Mouse (Mus musculus) thymus, adult 2 months (tissue): ENCODE measurements at regions not wholly inside any gene's neighbourhood (a gene's known extent, or its start where the extent isn't known, plus 50 kb on each side); places are given as distances from the start of the nearest gene placed in this dataset.

Experiments
- DNase-seq: peaks from one replicate; pipeline ENCODE4 v3.0.0; 2021
- H3K27ac ChIP-seq: fragments of 200-500 bp; 2 replicates; pipeline ENCODE4 v1.5.1; 2012; ENCODE audit warnings: low read length, control low read depth; ENCODE audit not compliant: control insufficient read depth, insufficient read depth
- H3K27me3 ChIP-seq: fragments of 200-500 bp; 2 replicates; pipeline ENCODE4 v1.6.1; 2012; ENCODE audit warnings: mild to moderate bottlenecking, low read length, moderate library complexity, mixed read lengths; ENCODE audit not compliant: control insufficient read depth, insufficient read depth
- H3K36me3 ChIP-seq: fragments of 200-500 bp; 2 replicates; pipeline ENCODE4 v1.6.1; 2012; ENCODE audit warnings: mild to moderate bottlenecking, low read length, moderate library complexity; ENCODE audit not compliant: control insufficient read depth, insufficient read depth
- H3K4me1 ChIP-seq: fragments of 200-500 bp; replicated peaks from 2 replicates; pipeline ENCODE4 v1.6.1; 2012; ENCODE audit warnings: low read length; ENCODE audit not compliant: control insufficient read depth, insufficient read depth
- H3K4me3 ChIP-seq: fragments of 200-500 bp; 2 replicates; pipeline ENCODE4 v1.5.1; 2012; ENCODE audit warnings: mild to moderate bottlenecking, low read length, control low read depth, moderate library complexity; ENCODE audit not compliant: control insufficient read depth, insufficient read depth
- CTCF ChIP-seq: fragments of 200-500 bp; IDR thresholded peaks from 2 replicates; pipeline ENCODE4 v1.5.1; 2012; ENCODE audit warnings: mild to moderate bottlenecking, control low read depth, low read length, moderate library complexity, borderline replicate concordance; ENCODE audit not compliant: control insufficient read depth, poor library complexity, insufficient read depth; ENCODE audit errors: extremely low read depth
- POLR2A ChIP-seq: fragments of 200-500 bp; IDR thresholded peaks from 2 replicates; pipeline ENCODE4 v1.6.1; 2012; ENCODE audit warnings: mild to moderate bottlenecking, low read length, control low read depth, moderate library complexity; ENCODE audit not compliant: control insufficient read depth, poor library complexity, insufficient read depth; ENCODE audit errors: extremely low read depth
- WGBS: fragments of 180-500 bp; shearing (Covaris S2); methylation state at CpG from one replicate; pipeline ENCODE4 v1.1.7; 2018; 5-methylcytosine and 5-hydroxymethylcytosine counted together

DNA sequence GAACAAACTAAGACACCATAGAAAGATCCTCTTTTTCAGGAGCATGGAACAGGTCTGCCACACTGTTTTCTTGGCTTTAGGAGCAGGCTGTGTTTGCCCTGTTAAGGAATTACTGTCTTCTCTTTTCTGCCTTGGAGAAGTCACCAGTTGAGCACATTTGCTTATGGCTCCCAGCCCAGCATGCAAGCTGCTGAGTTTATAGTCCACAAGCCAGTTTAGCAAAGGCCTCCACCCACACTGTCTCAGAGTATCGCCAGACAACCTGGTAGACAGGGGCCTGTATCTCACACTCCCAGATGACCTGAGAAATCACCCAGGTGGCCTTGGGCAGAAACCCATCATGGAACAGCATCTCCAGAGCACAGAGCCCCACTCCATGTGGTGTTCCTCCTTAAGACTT is 322.1 kb downstream of the Prdm2 start:
- no peaks in the 10 kb centered on the region for H3K4me1 ChIP-seq
- H3K27ac ChIP-seq: no peak overlapping the region
- H3K4me3 ChIP-seq: no peak overlapping the region
- H3K27me3 ChIP-seq: no peaks in the 10 kb centered on the region
- no peak for TF ChIP-seq CTCF
- no peak for TF ChIP-seq POLR2A
- H3K36me3 ChIP-seq: no peaks in the 10 kb centered on the region
- 93% methylated on average over 1 of the region's 1 CpGs for WGBS
- no peak for DNase-seq

DNA sequence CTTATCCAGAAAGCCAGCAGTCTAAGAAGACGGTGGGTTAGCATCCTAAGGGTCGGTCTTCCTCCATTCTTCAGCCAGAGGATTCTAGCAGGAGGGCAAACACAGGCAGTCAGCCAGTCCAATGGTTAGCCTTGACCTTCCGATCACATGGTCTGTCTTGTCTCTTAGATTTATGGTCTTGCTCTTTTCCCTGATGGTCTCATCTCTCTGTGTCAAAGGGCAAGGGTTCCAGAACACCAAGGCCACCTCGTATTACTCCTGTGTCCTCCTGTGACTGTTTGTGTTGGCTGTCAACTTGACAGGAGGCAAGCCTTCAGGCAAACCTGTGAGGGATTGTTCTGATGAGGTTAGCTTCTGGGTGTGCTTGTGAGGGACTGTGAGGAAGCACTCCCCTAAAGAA is 323.9 kb downstream of the Prdm2 start:
- no peaks in the 10 kb centered on the region for H3K27me3 ChIP-seq
- no peak overlapping the region for H3K27ac ChIP-seq
- DNase-seq: no peak
- 88% methylated on average over 4 of the region's 4 CpGs for WGBS
- H3K36me3 ChIP-seq: no peaks in the 10 kb centered on the region
- TF ChIP-seq POLR2A: no peak
- TF ChIP-seq CTCF: no peak
- H3K4me1 ChIP-seq: no peaks in the 10 kb centered on the region
- H3K4me3 ChIP-seq: no peak overlapping the region

DNA sequence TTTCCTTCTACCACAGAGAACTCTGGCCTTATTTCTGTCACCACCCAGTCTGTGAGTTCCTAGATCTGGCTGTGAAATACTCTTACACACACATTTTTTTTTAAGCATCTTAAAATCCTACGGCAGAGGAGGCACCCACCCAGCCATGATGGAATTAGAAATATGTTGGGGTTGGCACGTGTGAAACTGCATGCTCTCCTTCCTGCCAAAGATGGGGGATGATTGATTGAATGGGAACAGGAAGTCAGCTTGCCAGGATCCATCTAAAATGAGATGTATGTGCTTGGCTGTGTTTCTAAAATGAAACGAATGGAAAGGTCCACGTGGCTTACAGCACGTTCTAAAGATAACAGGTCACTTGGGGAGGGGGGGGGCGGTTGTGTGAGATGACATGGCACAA is 324.9 kb downstream of the Prdm2 start:
- Histone ChIP-seq H3K4me1 (no peaks in the 10 kb centered on the region), H3K36me3 (no peaks in the 10 kb centered on the region), H3K27ac (no peak overlapping the region), H3K4me3 (no peak overlapping the region), H3K27me3 (no peaks in the 10 kb centered on the region)
- WGBS: 21% methylated on average over 6 of the region's 6 CpGs
- no peak for DNase-seq
- TF ChIP-seq CTCF (no peak), POLR2A (no peak)

DNA sequence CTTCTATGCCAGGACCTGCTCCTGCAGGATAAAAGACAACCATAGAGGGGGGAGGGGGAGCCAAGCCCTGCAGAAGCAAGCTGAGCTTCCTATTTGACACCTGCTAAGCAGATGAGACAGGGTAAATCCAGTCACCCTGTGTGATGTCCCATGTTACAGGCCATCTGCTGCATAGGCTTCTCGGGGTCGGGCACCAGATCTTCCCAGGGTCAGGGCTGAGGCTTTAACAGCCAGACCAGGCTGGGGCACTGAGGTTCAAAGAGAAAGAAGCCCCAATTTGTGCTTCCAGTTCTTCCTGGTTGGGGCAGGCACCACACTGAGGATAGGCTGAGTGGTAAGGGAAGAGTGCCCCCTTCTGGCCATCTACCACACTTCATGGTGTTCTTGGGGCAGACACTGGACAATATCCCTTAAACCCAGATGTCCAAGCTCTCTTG is 332.5 kb downstream of the Prdm2 start:
- Histone ChIP-seq H3K4me3 (no peak overlapping the region), H3K36me3 (no peaks in the 10 kb centered on the region), H3K4me1 (no peaks in the 10 kb centered on the region), H3K27ac (no peak overlapping the region), H3K27me3 (no peaks in the 10 kb centered on the region)
- no peak for TF ChIP-seq CTCF
- no peak for TF ChIP-seq POLR2A
- WGBS: 12% methylated on average over 2 of the region's 2 CpGs
- peak; percentile 1 for DNase-seq

DNA sequence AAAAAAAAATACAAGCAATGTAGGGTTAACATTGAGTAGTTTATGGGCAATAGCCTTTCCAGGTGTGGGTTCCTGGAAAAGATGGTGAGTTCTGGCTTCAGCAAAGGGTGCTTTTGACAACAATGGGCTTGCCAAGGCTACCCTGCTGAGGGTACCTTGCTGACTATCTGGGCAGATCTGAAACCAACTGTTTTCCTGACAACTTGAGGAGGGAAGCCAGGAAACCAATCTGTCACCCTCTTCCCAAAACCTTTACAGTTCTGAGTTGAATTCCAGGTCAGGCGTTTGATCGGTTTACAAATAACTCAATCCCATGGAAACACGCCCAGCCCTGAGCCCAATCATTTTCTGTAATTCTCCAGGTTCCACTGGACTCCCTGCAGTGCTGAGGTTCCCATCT is 336.6 kb downstream of the Prdm2 start:
- no peak for DNase-seq
- H3K4me1 ChIP-seq: no peaks in the 10 kb centered on the region
- no peaks in the 10 kb centered on the region for H3K36me3 ChIP-seq
- no peak for TF ChIP-seq CTCF
- no peak for TF ChIP-seq POLR2A
- no peak overlapping the region for H3K4me3 ChIP-seq
- 96% methylated on average over 3 of the region's 3 CpGs for WGBS
- no peaks in the 10 kb centered on the region for H3K27me3 ChIP-seq
- no peak overlapping the region for H3K27ac ChIP-seq

DNA sequence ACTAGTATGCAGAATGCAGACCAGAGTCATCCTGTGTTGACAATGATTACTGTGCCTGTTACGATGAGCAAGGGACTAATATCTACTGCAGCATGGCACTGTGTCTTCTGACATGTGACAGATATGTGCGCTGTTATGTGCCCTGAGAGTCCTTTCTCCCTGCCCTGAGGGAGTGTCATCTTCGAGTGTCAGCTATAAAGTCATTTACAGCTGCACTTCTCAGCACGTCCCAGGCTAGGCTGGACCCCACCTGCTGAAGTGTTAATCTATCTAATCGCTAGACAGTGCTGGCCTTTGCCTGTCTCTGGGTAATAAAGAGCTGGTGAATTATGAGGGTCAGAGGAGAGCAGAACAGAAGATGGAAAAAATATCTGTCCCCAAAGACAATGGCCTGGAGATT is 337.7 kb downstream of the Prdm2 start:
- Histone ChIP-seq H3K27me3 (no peaks in the 10 kb centered on the region), H3K4me1 (no peaks in the 10 kb centered on the region), H3K36me3 (no peaks in the 10 kb centered on the region), H3K27ac (no peak overlapping the region), H3K4me3 (no peak overlapping the region)
- TF ChIP-seq POLR2A: no peak
- TF ChIP-seq CTCF: no peak
- 85% methylated on average over 5 of the region's 5 CpGs for WGBS
- no peak for DNase-seq

DNA sequence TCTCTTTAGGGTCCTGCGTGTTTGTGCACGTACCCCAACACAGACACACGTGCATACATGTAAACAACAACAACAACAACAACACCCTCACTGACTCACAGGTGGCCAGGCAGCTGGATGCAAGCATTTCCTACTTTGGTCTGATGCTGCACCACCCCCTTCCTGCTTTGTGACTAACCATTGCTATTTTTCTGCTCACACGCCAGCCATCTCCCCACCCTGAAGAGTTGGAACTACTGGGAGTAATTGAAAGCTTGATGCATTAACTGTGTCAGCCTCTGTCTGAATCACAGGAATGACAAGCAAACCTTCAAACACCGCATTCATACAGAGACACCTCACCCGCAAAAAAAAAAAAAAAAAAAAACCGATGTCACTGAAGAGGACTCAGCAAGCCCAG is 346.5 kb downstream of the Prdm2 start:
- DNase-seq: no peak
- H3K27ac ChIP-seq: no peak overlapping the region
- TF ChIP-seq POLR2A (no peak), CTCF (no peak)
- no peaks in the 10 kb centered on the region for H3K27me3 ChIP-seq
- no peaks in the 10 kb centered on the region for H3K4me1 ChIP-seq
- H3K4me3 ChIP-seq: no peak overlapping the region
- H3K36me3 ChIP-seq: no peaks in the 10 kb centered on the region
- 91% methylated on average over 7 of the region's 7 CpGs for WGBS
